Mouse (Mus musculus): ENCODE measurements at regions not wholly inside any gene's neighbourhood (a gene's known extent, or its start where the extent isn't known, plus 50 kb on each side); places are given as distances from the start of the nearest gene placed in this dataset.
A peak's percentile ranks its signal among the peaks of the same experiment; 100 is the strongest.
"Not testable (repeated sequence)": the region's sequence is repeated elsewhere in the genome, so short reads cannot be mapped to it uniquely, and the experiment has no call there.

GRCm38 (mm10) chr10:3192291-3192690, 75.3 kb downstream of the H60c start:
- DNase-seq (ENCODE audit: low read depth, low spot score) = peak; percentile 8

- DNase-seq (ENCODE audit: low read depth, low spot score) = no peak
Measured at GRCm38 (mm10) chr10:3188361-3188760, 79.2 kb downstream of the H60c start.

DNA sequence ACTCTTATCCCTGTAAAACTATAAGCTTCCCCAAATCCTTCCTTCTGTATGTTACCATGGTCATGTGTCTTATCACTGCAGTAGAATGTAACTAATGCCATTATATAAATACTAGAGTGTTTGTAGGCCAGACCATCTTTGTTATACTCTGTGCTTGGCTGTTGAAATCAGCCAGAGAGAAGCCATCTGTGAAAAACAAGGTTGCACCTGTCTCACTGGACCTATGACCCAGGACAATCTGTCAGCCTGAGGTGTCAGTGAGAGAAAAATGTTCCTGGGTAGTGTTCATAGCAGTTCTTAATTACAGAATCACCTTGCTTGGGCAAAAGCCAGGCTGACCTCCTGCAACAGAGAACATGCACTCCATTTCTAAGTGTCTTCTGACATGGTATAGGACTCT, 87.5 kb downstream of the H60c start:
- no peak for DNase-seq (ENCODE audit: low read depth, low spot score)

DNA sequence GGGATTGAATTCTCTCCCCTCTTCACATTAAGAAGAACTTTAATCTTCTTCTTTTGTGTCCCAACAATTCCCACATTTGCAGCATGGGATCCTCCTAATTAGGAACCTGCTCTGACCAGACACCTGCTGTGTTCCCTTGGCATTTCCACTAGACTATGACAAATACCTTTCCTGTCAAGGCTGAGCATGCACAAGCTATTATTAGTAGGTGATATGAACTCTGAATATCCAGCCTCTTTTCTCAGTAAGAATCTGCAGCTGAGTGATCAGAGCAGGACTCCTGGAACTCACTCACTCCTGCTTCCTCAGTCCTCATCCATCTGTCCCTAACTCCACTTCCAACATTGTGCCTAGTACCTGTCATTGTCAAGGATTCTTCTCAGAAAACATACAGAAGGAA, 94.0 kb downstream of the H60c start:
- DNase-seq (ENCODE audit: low read depth, low spot score) = no peak

DNA sequence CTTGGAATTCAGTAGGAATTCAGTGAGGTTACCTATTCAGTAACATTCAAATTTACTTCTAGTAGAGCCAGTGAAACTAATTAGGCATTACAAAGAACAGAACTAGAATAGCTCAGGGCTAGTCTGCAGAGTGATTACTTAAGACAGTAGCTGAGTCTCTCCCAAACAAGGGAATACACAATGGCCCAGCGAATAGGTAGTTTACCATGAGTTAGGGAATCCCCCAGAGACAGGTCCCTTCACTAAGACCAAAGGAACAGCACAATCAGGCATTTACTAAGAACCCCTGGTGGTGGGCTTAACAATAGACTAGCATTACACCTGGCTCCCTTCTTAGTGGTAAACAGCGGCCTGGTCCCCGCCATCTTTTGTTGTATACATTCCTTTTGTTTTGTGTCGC, 94.6 kb downstream of the H60c start:
- peak; percentile 91 for DNase-seq (ENCODE audit: low read depth, low spot score)

DNA sequence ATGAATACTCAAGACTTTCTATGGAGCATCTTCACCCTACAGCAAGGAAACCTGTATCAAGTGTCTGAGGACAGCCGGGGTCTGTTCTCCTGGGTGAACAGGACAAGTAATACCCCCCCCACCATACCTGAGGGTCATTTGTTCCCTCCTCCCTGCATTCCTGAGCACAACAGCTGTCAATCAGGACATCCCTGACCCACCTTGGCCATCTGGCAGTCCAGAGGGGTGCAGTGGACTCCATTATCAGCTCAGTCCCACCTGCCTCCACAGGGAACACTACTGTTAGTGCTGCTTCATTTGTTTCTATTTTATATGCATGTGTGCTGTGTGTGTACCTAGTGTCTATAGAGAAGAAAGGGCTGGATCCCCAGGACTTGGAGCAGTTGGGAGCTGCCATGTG, 95.3 kb downstream of the H60c start:
- no peak for DNase-seq (ENCODE audit: low read depth, low spot score)

- no peak for DNase-seq (ENCODE audit: low read depth, low spot score)
Measured at GRCm38 (mm10) chr10:3171366-3171765, 96.2 kb downstream of the H60c start.

GRCm38 (mm10) chr10:3155542-3155941, 112.0 kb downstream of the H60c start:
- no peak for DNase-seq (ENCODE audit: low read depth, low spot score)

GRCm38 (mm10) chr10:3148171-3148570, 119.4 kb downstream of the H60c start:
- no peak for DNase-seq (ENCODE audit: low read depth, low spot score)

GRCm38 (mm10) chr10:3139306-3139705, 128.3 kb downstream of the H60c start:
- no peak for DNase-seq (ENCODE audit: low read depth, low spot score)

DNA sequence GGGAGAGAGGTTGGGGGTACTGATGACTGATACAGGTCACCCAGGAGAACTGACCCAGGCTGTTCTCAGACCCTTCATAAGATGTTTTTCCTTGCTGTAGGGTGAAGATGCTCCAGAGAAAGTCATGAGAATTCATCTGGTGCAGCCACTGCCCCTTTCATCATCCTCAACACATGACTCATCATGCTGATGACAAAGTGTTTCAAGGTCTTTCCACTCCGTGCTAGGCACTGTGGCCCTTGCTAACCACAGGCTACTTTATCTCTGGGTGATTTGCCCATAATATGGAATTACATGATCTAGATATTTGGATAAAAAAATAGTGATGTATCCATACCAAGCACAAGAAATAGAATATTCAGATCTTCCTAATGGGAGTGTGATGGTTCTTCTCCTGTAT, 140.1 kb downstream of the H60c start:
- no peak for DNase-seq (ENCODE audit: low read depth, low spot score)

DNA sequence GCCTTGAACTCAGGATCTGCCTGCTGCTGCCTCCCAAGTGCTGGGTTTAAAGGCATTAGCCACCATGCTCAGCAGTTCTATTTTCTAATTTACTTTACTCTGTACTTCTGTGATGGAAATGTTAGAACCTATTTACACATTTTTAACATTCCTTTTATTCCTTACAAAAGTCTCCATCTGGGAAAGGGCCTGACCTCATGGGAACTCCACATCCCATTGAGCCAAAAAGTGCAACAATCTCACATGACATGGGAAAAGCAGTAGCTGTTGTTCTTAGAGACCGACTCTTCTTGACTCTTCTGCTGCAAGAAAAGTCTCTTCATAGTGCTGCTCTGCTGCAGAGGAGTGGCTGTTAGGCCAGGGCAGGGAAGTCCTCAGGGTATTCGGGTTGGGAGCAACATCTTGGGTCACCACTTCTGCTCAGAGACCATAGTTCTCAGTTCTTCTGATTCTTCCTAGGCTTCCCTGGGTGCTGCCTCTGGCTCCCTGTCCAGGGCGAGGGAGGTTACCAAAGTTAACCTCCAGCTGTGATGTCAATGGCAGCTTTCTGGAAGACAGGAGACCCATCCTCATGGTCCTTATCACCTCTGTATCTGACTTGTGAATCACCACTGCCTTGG, 150.0 kb downstream of the H60c start:
- DNase-seq (ENCODE audit: low read depth, low spot score) = peak; percentile 65

- DNase-seq (ENCODE audit: low read depth, low spot score) = not testable (repeated sequence)
Measured at GRCm38 (mm10) chr10:3114421-3114820, 153.2 kb downstream of the H60c start.

DNA sequence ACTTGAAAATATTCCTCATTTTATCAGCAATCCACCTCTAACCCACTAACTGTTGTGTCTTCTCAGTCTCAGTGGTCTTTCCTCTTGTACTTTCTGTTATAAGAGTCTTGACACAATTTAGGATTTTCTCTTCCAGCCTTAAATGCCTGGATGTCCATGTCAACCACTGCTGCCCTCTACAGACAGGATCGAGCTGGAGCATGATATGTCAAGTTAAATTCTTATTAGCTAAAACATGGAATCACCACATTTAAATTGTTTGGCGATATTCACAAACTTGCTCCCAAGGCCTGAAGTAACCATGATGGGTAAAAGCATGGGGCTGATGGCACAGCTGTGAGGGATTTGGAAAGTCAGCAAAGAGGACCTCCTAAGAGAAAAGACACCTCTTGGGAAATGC, 159.6 kb downstream of the H60c start:
- DNase-seq (ENCODE audit: low read depth, low spot score) = peak; percentile 58
